Mouse (Mus musculus): ENCODE data around the gene Asic2. TPM values are rescaled to one million over a fixed set of nuclear protein-coding genes. Genes with fewer than 3 reads are reported as not detected.

The Asic2 gene
- polyA plus RNA-seq, 1 experiment from 2014 or later, result 12.4 TPM

GRCm38 (mm10) chr11:81193856-81194255 is 774.4 kb downstream of the Asic2 start:
- no peaks in the 10 kb centered on the region for H3K4me1 ChIP-seq (replicated peaks; ENCODE audit: control insufficient read depth, insufficient read depth, low read length)
- WGBS, result 52% methylated on average over 4 of the region's 4 CpGs
- no peaks in the 10 kb centered on the region for H3K36me3 ChIP-seq (replicated peaks; ENCODE audit: control insufficient read depth, insufficient read depth)
- no peaks in the 10 kb centered on the region for H3K27me3 ChIP-seq (ENCODE audit: control insufficient read depth, insufficient read depth, low read length)
- H3K9ac ChIP-seq, result no peak overlapping the region
- no peaks in the 10 kb centered on the region for H3K9me3 ChIP-seq (ENCODE audit: control insufficient read depth, low read length)
- H3K4me2 ChIP-seq (replicated peaks), result no peak overlapping the region
- H3K4me3 ChIP-seq (replicated peaks; ENCODE audit: low read length), result no peak overlapping the region
- no peak overlapping the region for H3K27ac ChIP-seq
- DNase-seq (ENCODE audit: low spot score) (no peak), ATAC-seq (ENCODE audit: low FRiP score) (no peak)

GRCm38 (mm10) chr11:81192155-81192554 is 776.1 kb downstream of the Asic2 start:
- Histone ChIP-seq H3K36me3 (replicated peaks; ENCODE audit: control insufficient read depth, insufficient read depth) (no peaks in the 10 kb centered on the region), H3K4me2 (replicated peaks) (no peak overlapping the region), H3K9ac (no peak overlapping the region), H3K4me1 (replicated peaks; ENCODE audit: control insufficient read depth, insufficient read depth, low read length) (no peaks in the 10 kb centered on the region), H3K4me3 (replicated peaks; ENCODE audit: low read length) (no peak overlapping the region), H3K27me3 (ENCODE audit: control insufficient read depth, insufficient read depth, low read length) (no peaks in the 10 kb centered on the region), H3K9me3 (ENCODE audit: control insufficient read depth, low read length) (no peaks in the 10 kb centered on the region), H3K27ac (no peak overlapping the region)
- no peak for ATAC-seq (ENCODE audit: low FRiP score)
- 83% methylated on average over 4 of the region's 4 CpGs for WGBS
- DNase-seq (ENCODE audit: low spot score), result no peak

- 91% methylated on average over 6 of the region's 6 CpGs for WGBS
- no peak overlapping the region for H3K27ac ChIP-seq
Measured at GRCm38 (mm10) chr11:81189103-81189502, 779.2 kb downstream of the Asic2 start.

GRCm38 (mm10) chr11:81187851-81188250 is 780.4 kb downstream of the Asic2 start:
- H3K4me2 ChIP-seq (replicated peaks), result no peak overlapping the region
- WGBS, result 92% methylated on average over 3 of the region's 3 CpGs
- DNase-seq (ENCODE audit: low spot score) (no peak), ATAC-seq (ENCODE audit: low FRiP score) (no peak)
- H3K36me3 ChIP-seq (replicated peaks; ENCODE audit: control insufficient read depth, insufficient read depth), result no peaks in the 10 kb centered on the region
- H3K4me3 ChIP-seq (replicated peaks; ENCODE audit: low read length), result no peak overlapping the region
- H3K4me1 ChIP-seq (replicated peaks; ENCODE audit: control insufficient read depth, insufficient read depth, low read length), result 0 out of 2 replicates have a peak, but pooled peaks cover 7% of the 10 kb centered on the region
- H3K27me3 ChIP-seq (ENCODE audit: control insufficient read depth, insufficient read depth, low read length), result no peaks in the 10 kb centered on the region
- no peak overlapping the region for H3K27ac ChIP-seq
- no peak overlapping the region for H3K9ac ChIP-seq
- H3K9me3 ChIP-seq (ENCODE audit: control insufficient read depth, low read length), result no peaks in the 10 kb centered on the region

More at GRCm38 (mm10) chr11:81189103-81189502, 779.2 kb downstream of the Asic2 start:
- H3K9me3 ChIP-seq (ENCODE audit: control insufficient read depth, low read length), result no peaks in the 10 kb centered on the region
- H3K36me3 ChIP-seq (replicated peaks; ENCODE audit: control insufficient read depth, insufficient read depth), result no peaks in the 10 kb centered on the region
- H3K4me3 ChIP-seq (replicated peaks; ENCODE audit: low read length), result no peak overlapping the region
- H3K4me2 ChIP-seq (replicated peaks), result no peak overlapping the region
- 0 out of 2 replicates have a peak, but pooled peaks cover 7% of the 10 kb centered on the region for H3K4me1 ChIP-seq (replicated peaks; ENCODE audit: control insufficient read depth, insufficient read depth, low read length)
- H3K27me3 ChIP-seq (ENCODE audit: control insufficient read depth, insufficient read depth, low read length), result no peaks in the 10 kb centered on the region
- DNase-seq (ENCODE audit: low spot score) (no peak), ATAC-seq (ENCODE audit: low FRiP score) (no peak)
- H3K9ac ChIP-seq, result no peak overlapping the region

GRCm38 (mm10) chr11:81184721-81185120 is 783.5 kb downstream of the Asic2 start:
- Histone ChIP-seq H3K4me2 (replicated peaks) (no peak overlapping the region), H3K4me3 (replicated peaks; ENCODE audit: low read length) (no peak overlapping the region), H3K4me1 (replicated peaks; ENCODE audit: control insufficient read depth, insufficient read depth, low read length) (0 out of 2 replicates have a peak, but pooled peaks cover 7% of the 10 kb centered on the region), H3K36me3 (replicated peaks; ENCODE audit: control insufficient read depth, insufficient read depth) (no peaks in the 10 kb centered on the region), H3K9me3 (ENCODE audit: control insufficient read depth, low read length) (no peaks in the 10 kb centered on the region), H3K27me3 (ENCODE audit: control insufficient read depth, insufficient read depth, low read length) (no peaks in the 10 kb centered on the region), H3K9ac (no peak overlapping the region), H3K27ac (no peak overlapping the region)
- WGBS, result 71% methylated on average over 7 of the region's 7 CpGs
- ATAC-seq (ENCODE audit: low FRiP score) (no peak), DNase-seq (ENCODE audit: low spot score) (no peak)

GRCm38 (mm10) chr11:81164890-81165289 is 803.4 kb downstream of the Asic2 start:
- Histone ChIP-seq H3K4me2 (replicated peaks) (no peak overlapping the region), H3K27me3 (ENCODE audit: control insufficient read depth, insufficient read depth, low read length) (no peaks in the 10 kb centered on the region), H3K9me3 (ENCODE audit: control insufficient read depth, low read length) (peaks cover 13% of the 10 kb centered on the region; the same call in 1 of the 2 replicates), H3K36me3 (replicated peaks; ENCODE audit: control insufficient read depth, insufficient read depth) (no peaks in the 10 kb centered on the region), H3K27ac (no peak overlapping the region), H3K9ac (no peak overlapping the region), H3K4me3 (replicated peaks; ENCODE audit: low read length) (no peak overlapping the region), H3K4me1 (replicated peaks; ENCODE audit: control insufficient read depth, insufficient read depth, low read length) (no peaks in the 10 kb centered on the region)
- no peak for DNase-seq (ENCODE audit: low spot score)
- no peak for ATAC-seq (ENCODE audit: low FRiP score)
- WGBS, result 94% methylated on average over 2 of the region's 2 CpGs

GRCm38 (mm10) chr11:81163056-81163455 is 805.2 kb downstream of the Asic2 start:
- Histone ChIP-seq H3K4me3 (replicated peaks; ENCODE audit: low read length) (no peak overlapping the region), H3K27ac (no peak overlapping the region), H3K27me3 (ENCODE audit: control insufficient read depth, insufficient read depth, low read length) (no peaks in the 10 kb centered on the region), H3K4me1 (replicated peaks; ENCODE audit: control insufficient read depth, insufficient read depth, low read length) (no peaks in the 10 kb centered on the region), H3K4me2 (replicated peaks) (no peak overlapping the region), H3K9ac (no peak overlapping the region), H3K9me3 (ENCODE audit: control insufficient read depth, low read length) (peaks cover 13% of the 10 kb centered on the region; the same call in 1 of the 2 replicates), H3K36me3 (replicated peaks; ENCODE audit: control insufficient read depth, insufficient read depth) (no peaks in the 10 kb centered on the region)
- ATAC-seq (ENCODE audit: low FRiP score) (no peak), DNase-seq (ENCODE audit: low spot score) (no peak)
- WGBS, result 59% methylated on average over 4 of the region's 4 CpGs

GRCm38 (mm10) chr11:81153841-81154240 is 814.4 kb downstream of the Asic2 start:
- DNase-seq (ENCODE audit: low spot score), result no peak
- Histone ChIP-seq H3K27me3 (ENCODE audit: control insufficient read depth, insufficient read depth, low read length) (peaks cover 15% of the 10 kb centered on the region), H3K4me1 (replicated peaks; ENCODE audit: control insufficient read depth, insufficient read depth, low read length) (peaks cover 8% of the 10 kb centered on the region), H3K4me3 (replicated peaks; ENCODE audit: low read length) (peak overlapping the region; percentile 68), H3K27ac (peak overlapping the region; percentile 82; the same call in 1 of the 2 replicates), H3K9me3 (ENCODE audit: control insufficient read depth, low read length) (no peaks in the 10 kb centered on the region), H3K4me2 (replicated peaks) (peak overlapping the region; percentile 98), H3K36me3 (replicated peaks; ENCODE audit: control insufficient read depth, insufficient read depth) (no peaks in the 10 kb centered on the region), H3K9ac (peak overlapping the region; percentile 81; the same call in 1 of the 2 replicates)
- WGBS, result 9% methylated on average over 13 of the region's 13 CpGs
- peak; percentile 21; the same call in 1 of the 2 replicates for ATAC-seq (ENCODE audit: low FRiP score)

- under 1% methylated on average over 56 of the region's 57 CpGs for WGBS
- DNase-seq (ENCODE audit: low spot score) (peak; percentile 79), ATAC-seq (ENCODE audit: low FRiP score) (peak; percentile 87)
- Histone ChIP-seq H3K4me3 (replicated peaks; ENCODE audit: low read length) (peak overlapping the region; percentile 68), H3K4me2 (replicated peaks) (peak overlapping the region; percentile 98), H3K4me1 (replicated peaks; ENCODE audit: control insufficient read depth, insufficient read depth, low read length) (peaks cover 12% of the 10 kb centered on the region), H3K27me3 (ENCODE audit: control insufficient read depth, insufficient read depth, low read length) (peaks cover 15% of the 10 kb centered on the region), H3K36me3 (replicated peaks; ENCODE audit: control insufficient read depth, insufficient read depth) (no peaks in the 10 kb centered on the region), H3K9me3 (ENCODE audit: control insufficient read depth, low read length) (no peaks in the 10 kb centered on the region), H3K9ac (peak overlapping the region; percentile 81), H3K27ac (peak overlapping the region; percentile 82)
Measured at GRCm38 (mm10) chr11:81153161-81153840, 815.0 kb downstream of the Asic2 start.
